Mouse (Mus musculus) forebrain, embryonic 10.5 days (tissue): ENCODE results near the gene Sept9. TPM values are rescaled to one million over a fixed set of nuclear protein-coding genes. Genes with fewer than 3 reads are reported as not detected.
"Not testable (repeated sequence)": the region's sequence is repeated elsewhere in the genome, so short reads cannot be mapped to it uniquely, and the experiment has no call there.

ENCODE experiments used
- DNase-seq: peaks from one replicate; pipeline ENCODE4 v3.0.0-alpha.2; 2017; ENCODE audit warnings: low spot score; ENCODE audit errors: extremely low spot score
- H3K27ac ChIP-seq: fragments of 300-500 bp; sonication (generic); 2 replicates; pipeline ENCODE4 v1.5.1; 2016; ENCODE audit warnings: mild to moderate bottlenecking
- H3K27me3 ChIP-seq: fragments of 300-500 bp; sonication (generic); 2 replicates; pipeline ENCODE4 v1.6.1; 2016; ENCODE audit warnings: mild to moderate bottlenecking; ENCODE audit not compliant: poor library complexity, severe bottlenecking
- H3K36me3 ChIP-seq: fragments of 300-500 bp; sonication (generic); replicated peaks from 2 replicates; pipeline ENCODE4 v1.6.1; 2016; ENCODE audit warnings: mild to moderate bottlenecking, moderate library complexity
- H3K4me1 ChIP-seq: fragments of 300-500 bp; sonication (generic); 2 replicates; pipeline ENCODE4 v1.6.1; 2016
- H3K4me3 ChIP-seq: fragments of 300-500 bp; sonication (generic); 2 replicates; pipeline ENCODE4 v1.5.1; 2016; ENCODE audit warnings: mild to moderate bottlenecking, moderate library complexity
- H3K9me3 ChIP-seq: fragments of 300-500 bp; sonication (generic); 2 replicates; pipeline ENCODE4 v1.6.1; 2016; ENCODE audit warnings: mild to moderate bottlenecking, moderate library complexity
- WGBS: fragments of 180-500 bp; shearing (Covaris S2); methylation state at CpG from one replicate; pipeline ENCODE4 v1.1.7; 2016; 5-methylcytosine and 5-hydroxymethylcytosine counted together
- polyA plus RNA-seq: library from polyadenylated mRNA; unstranded; fragments of >200 nt; fragmentation: Nextera tagmentation; extraction: Ambion mirVana; gene quantifications from 2 replicates; pipeline ENCODE4 v1.2.1, GENCODE M21; 2016

The Sept9 gene
- polyA plus RNA-seq, 1 experiment from 2014 or later: 206 TPM

DNA sequence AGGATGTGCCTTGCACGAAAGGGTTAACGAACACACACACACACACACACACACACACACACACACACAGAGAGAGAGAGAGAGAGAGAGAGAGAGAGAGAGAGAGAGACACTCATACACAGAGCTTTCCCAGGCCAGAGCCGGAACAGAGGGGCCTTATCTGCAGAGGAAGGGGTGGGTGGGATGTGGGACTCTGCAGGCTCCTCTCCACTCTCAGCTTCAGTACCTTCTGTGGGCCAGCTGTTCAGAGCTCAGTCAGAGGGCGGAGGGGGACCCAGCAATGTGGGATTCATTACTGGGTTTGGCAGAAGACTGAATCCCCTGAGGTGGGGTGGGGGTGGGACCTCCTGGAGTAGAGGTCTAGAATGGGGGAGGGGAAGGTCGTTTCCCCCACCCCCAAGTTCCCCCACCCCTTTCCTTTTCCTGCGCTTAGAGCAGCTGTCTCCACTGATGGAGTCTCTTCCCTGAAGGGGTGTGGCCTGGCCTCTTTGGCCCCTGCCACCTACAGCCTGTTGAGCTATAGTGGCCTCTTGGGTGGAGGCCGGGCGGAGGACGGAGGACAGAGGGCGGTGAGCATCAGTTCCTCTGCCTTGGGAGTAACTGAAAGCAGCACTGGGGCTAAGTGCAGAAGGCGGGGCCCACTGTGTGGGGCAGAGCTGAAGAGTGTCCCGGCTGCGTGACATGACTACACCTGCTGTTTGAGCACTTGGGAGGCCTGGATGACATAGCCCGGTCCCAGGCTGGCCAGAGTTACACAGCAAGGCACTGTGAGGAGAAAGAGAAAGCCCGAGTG lies 120.3 kb downstream of the Sept9 start:
- H3K9me3 ChIP-seq: no peaks in the 10 kb centered on the region
- H3K36me3 ChIP-seq: peaks cover 10% of the 10 kb centered on the region
- H3K4me1 ChIP-seq: peaks cover 98% of the 10 kb centered on the region
- no peak for DNase-seq
- H3K27me3 ChIP-seq: no peaks in the 10 kb centered on the region
- H3K4me3 ChIP-seq: peak overlapping the region; percentile 22; the same call in 1 of the 2 replicates
- WGBS: 46% methylated on average over 15 of the region's 15 CpGs
- peak overlapping the region; percentile 84 for H3K27ac ChIP-seq

DNA sequence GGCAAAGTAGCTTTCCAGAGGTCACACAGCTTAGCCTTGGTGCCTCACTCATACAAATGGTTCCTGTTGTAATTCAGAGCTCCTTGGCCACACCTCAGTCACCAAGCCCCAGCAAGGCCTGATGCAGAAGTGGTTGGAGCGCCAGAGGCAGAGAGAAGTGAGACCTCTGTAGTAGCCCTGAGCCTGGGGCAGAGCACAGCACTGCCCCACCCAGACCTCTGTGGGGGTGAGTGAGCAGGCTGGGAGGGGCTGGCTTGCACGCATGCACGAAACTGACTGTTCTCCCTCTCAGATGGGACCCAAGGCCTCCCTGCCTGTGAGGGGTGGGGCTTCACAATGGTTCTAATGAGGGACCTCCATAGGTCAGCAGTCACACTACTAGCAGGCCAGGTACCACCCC lies 121.0 kb downstream of the Sept9 start:
- Histone ChIP-seq H3K27me3 (no peaks in the 10 kb centered on the region), H3K27ac (peak overlapping the region; percentile 84), H3K9me3 (no peaks in the 10 kb centered on the region), H3K4me1 (peaks cover 98% of the 10 kb centered on the region), H3K4me3 (no peak overlapping the region), H3K36me3 (peaks cover 2% of the 10 kb centered on the region; the same call in 1 of the 2 replicates)
- DNase-seq: no peak
- WGBS: 64% methylated on average over 3 of the region's 3 CpGs

- Histone ChIP-seq H3K4me1 (peaks cover 100% of the 10 kb centered on the region), H3K9me3 (no peaks in the 10 kb centered on the region), H3K27ac (no peak overlapping the region), H3K27me3 (no peaks in the 10 kb centered on the region), H3K36me3 (no peaks in the 10 kb centered on the region), H3K4me3 (no peak overlapping the region)
- WGBS: 69% methylated on average over 9 of the region's 9 CpGs
- no peak for DNase-seq
These were observed 122.0 kb downstream of the Sept9 start for GRCm38 (mm10) chr11:117321311-117321971.

DNA sequence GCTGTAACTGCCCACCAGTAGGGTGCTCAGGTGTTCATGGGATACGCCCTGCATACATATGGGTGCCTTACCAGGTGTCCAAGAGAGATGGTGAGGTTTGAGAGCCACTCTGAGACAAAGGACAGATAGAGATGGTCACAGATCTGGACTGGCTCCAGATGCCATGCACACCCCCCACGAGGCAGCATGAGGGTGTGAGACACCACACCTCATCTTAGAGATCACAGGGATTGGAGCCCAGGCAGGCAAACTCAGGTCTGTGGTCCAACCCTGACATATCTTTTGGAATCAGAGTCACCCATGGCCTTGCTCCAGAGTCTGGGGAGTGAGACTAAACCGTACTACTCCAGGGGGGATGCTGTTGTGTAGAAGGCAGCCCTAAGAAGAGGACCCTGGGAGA lies 122.8 kb downstream of the Sept9 start:
- WGBS: 92% methylated on average over 3 of the region's 3 CpGs
- Histone ChIP-seq H3K9me3 (no peaks in the 10 kb centered on the region), H3K36me3 (no peaks in the 10 kb centered on the region), H3K27me3 (no peaks in the 10 kb centered on the region), H3K4me1 (peaks cover 100% of the 10 kb centered on the region), H3K27ac (no peak overlapping the region; the same call in 1 of the 2 replicates), H3K4me3 (no peak overlapping the region)
- no peak for DNase-seq

- Histone ChIP-seq H3K36me3 (no peaks in the 10 kb centered on the region), H3K4me3 (no peak overlapping the region), H3K9me3 (no peaks in the 10 kb centered on the region), H3K4me1 (peaks cover 98% of the 10 kb centered on the region), H3K27me3 (no peaks in the 10 kb centered on the region), H3K27ac (peak overlapping the region; percentile 4; the same call in 1 of the 2 replicates)
- WGBS: 83% methylated on average over 15 of the region's 15 CpGs
- DNase-seq: no peak
These were observed 123.5 kb downstream of the Sept9 start for GRCm38 (mm10) chr11:117322730-117323579.

- Histone ChIP-seq H3K36me3 (peaks cover 1% of the 10 kb centered on the region; the same call in 1 of the 2 replicates), H3K27me3 (no peaks in the 10 kb centered on the region), H3K4me1 (peaks cover 89% of the 10 kb centered on the region), H3K9me3 (no peaks in the 10 kb centered on the region), H3K4me3 (no peak overlapping the region), H3K27ac (peak overlapping the region; percentile 8; the same call in 1 of the 2 replicates)
- 78% methylated on average over 12 of the region's 12 CpGs for WGBS
- no peak for DNase-seq
These were observed 124.6 kb downstream of the Sept9 start for GRCm38 (mm10) chr11:117323976-117324574.

DNA sequence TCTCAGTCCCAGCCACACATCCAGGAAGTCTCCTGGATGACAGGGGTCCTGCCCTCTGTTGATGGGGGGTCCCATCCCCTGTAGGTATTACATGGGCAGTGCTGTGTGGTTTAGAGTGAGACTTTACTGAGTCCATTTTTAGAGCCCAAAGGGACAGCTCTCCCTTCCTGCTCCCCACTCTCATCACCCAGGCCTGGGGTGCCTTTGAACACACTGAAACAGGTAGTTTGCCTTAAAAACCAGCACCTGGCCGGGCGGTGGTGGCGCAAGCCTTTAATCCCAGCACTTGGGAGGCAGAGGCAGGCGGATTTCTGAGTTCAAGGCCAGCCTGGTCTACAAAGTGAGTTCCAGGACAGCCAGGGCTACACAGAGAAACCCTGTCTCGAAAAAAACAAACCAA lies 125.3 kb downstream of the Sept9 start:
- H3K27me3 ChIP-seq, H3K4me3 ChIP-seq, H3K36me3 ChIP-seq, H3K9me3 ChIP-seq, DNase-seq: not testable (repeated sequence)
- Histone ChIP-seq H3K27ac (0 out of 2 replicates have a peak overlapping the region, but pooled peaks have one; percentile 8), H3K4me1 (peaks cover 84% of the 10 kb centered on the region)
- 93% methylated on average over 5 of the region's 5 CpGs for WGBS

DNA sequence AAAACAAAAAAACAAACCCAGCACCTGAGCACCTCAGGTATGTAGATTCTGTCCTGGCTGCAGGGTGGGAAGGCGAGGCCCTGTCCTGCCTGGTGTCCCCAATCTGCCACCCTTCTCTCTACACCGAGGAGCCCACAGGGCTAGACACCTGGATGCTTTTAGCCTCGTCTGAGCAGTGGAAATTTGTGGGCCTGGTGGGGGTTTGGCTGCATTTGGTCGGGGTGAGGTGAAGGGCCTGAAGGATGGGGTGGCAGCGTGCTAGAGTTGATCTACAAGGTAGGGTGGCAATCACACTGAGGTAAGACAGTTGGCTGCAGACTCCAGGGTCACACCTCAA lies 125.6 kb downstream of the Sept9 start:
- Histone ChIP-seq H3K4me3 (0 out of 2 replicates have a peak overlapping the region, but pooled peaks have one; percentile 14), H3K4me1 (peaks cover 84% of the 10 kb centered on the region), H3K36me3 (peaks cover 5% of the 10 kb centered on the region), H3K27me3 (no peaks in the 10 kb centered on the region), H3K27ac (peak overlapping the region; percentile 72), H3K9me3 (no peaks in the 10 kb centered on the region)
- DNase-seq: no peak
- 70% methylated on average over 5 of the region's 5 CpGs for WGBS

DNA sequence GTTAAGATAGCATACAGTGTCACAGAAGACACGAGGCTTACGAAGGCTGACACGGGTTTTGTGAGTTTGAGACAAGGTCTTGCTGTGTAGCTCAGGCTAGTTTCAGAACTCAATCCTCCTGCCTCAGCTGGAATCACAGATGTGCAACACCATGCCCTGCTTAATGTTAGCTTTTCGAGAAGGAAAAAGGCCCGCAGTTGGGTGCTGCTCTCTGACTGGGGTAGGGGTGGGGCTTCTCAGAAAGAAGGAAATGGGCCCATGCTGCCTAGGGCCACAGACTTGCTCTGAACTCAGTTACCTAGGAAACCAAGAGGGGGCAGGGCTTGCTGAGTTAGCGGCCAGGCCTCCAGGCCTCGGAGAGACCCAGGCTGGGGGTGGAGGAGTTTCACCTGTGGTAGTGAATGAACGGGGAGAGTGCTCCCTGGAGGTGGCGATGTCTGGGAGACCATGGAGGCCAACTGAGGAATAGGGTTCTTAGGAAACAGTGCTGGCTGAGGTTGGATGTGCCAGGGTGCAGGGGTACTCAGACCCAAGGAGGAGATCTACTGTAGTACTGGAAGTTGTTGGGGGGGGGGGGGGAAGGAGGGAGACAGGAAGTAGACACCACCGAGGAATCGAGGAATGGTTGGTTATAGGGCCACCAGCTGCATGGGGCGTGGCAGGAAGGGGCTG lies 126.1 kb downstream of the Sept9 start:
- Histone ChIP-seq H3K4me1 (peaks cover 84% of the 10 kb centered on the region), H3K27ac (peak overlapping the region; percentile 72), H3K27me3 (no peaks in the 10 kb centered on the region), H3K9me3 (no peaks in the 10 kb centered on the region), H3K36me3 (peaks cover 5% of the 10 kb centered on the region), H3K4me3 (0 out of 2 replicates have a peak overlapping the region, but pooled peaks have one; percentile 5)
- 29% methylated on average over 12 of the region's 12 CpGs for WGBS
- DNase-seq: no peak

- Histone ChIP-seq H3K4me1 (peaks cover 84% of the 10 kb centered on the region), H3K4me3 (no peak overlapping the region), H3K9me3 (no peaks in the 10 kb centered on the region), H3K27me3 (no peaks in the 10 kb centered on the region), H3K27ac (peak overlapping the region; percentile 72), H3K36me3 (peaks cover 5% of the 10 kb centered on the region)
- no peak for DNase-seq
- 78% methylated on average over 4 of the region's 4 CpGs for WGBS
These were observed 126.8 kb downstream of the Sept9 start for GRCm38 (mm10) chr11:117326140-117326725.

DNA sequence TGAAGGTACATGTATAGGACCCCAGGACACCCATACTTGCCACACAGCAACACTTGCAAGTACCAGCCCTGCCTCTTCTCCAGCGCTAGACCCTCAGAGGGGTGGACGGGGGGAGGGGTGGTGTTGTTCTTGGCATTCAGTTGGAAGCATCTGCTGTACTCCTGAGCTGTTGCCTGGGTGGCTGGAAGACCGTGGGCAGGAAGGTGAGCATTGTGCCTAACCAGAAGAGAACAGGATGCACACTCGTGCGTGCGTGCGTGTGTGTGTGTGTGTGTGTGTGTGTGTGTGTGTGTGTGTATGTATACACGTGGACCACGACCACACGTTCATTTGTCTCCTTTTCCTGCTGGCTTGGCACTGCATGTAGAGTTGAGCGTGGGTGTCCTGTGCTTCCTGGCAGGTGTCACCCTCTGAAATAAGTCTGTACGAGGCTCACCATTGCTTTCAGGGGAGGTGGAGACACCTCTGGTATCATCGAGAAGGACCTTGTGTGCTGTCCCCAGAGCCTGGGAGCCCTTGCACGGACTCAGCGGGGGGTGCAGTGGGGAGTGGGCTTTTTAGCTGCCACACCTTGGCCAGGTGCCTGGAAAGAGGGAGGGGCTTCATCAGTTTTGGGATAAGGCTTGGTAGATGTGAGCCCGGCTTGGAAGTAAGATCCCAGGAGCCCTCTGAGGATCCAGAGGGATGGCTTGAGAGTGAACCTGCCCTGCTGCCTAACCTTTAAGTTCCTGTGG lies 127.6 kb downstream of the Sept9 start:
- 79% methylated on average over 16 of the region's 16 CpGs for WGBS
- H3K36me3 ChIP-seq: peaks cover 5% of the 10 kb centered on the region
- DNase-seq: no peak
- H3K4me1 ChIP-seq: peaks cover 84% of the 10 kb centered on the region
- H3K27me3 ChIP-seq: no peaks in the 10 kb centered on the region
- peak overlapping the region; percentile 72 for H3K27ac ChIP-seq
- H3K9me3 ChIP-seq: no peaks in the 10 kb centered on the region
- no peak overlapping the region for H3K4me3 ChIP-seq
